Mouse (Mus musculus) inflammation-experienced regulatory T-cells, adult 6 months (primary cell): ENCODE results near the gene Bnip2. TPM values are rescaled to one million over a fixed set of nuclear protein-coding genes. Genes with fewer than 3 reads are reported as not detected.
"Not testable (repeated sequence)": the region's sequence is repeated elsewhere in the genome, so short reads cannot be mapped to it uniquely, and the experiment has no call there.

ENCODE experiments used
- ATAC-seq: one replicate; pipeline ENCODE4 v1.8.0; 2017
- polyA plus RNA-seq, 3 experiments: library from polyadenylated mRNA; unstranded; fragments of 100-300 nt; shearing (Covaris generic); gene quantifications; one replicate each; pipeline ENCODE4 v1.2.1; 2017

The Bnip2 gene
- polyA plus RNA-seq, 3 experiments from 2014 or later: 35.8 to 59.1 (median 36.0) TPM

GRCm38 (mm10) chr9:70011537-70012407 is 22.5 kb downstream of the Bnip2 start:
- no peak for ATAC-seq

- peak; percentile 86 for ATAC-seq
These were observed 23.2 kb downstream of the Bnip2 start, which contains the start of gene Gtf2a2 for GRCm38 (mm10) chr9:70012408-70012901. Gtf2a2 (plus strand) TSS chr9:70012550.

- no peak for ATAC-seq
These were observed 26.4 kb downstream of the Bnip2 start for GRCm38 (mm10) chr9:70015632-70016031.

GRCm38 (mm10) chr9:70018879-70019278 is 29.6 kb downstream of the Bnip2 start:
- peak; percentile 54 for ATAC-seq

GRCm38 (mm10) chr9:70021610-70022009 is 32.3 kb downstream of the Bnip2 start:
- no peak for ATAC-seq

- no peak for ATAC-seq
These were observed 32.8 kb downstream of the Bnip2 start for GRCm38 (mm10) chr9:70022083-70022482.

- not testable (repeated sequence) for ATAC-seq
These were observed 34.3 kb downstream of the Bnip2 start for GRCm38 (mm10) chr9:70023615-70024014.

GRCm38 (mm10) chr9:70024648-70025047 is 35.4 kb downstream of the Bnip2 start:
- no peak for ATAC-seq

- ATAC-seq: no peak
These were observed 36.2 kb downstream of the Bnip2 start for GRCm38 (mm10) chr9:70025365-70026012.

- ATAC-seq: no peak
These were observed 42.9 kb downstream of the Bnip2 start for GRCm38 (mm10) chr9:70032167-70032566.

- ATAC-seq: no peak
These were observed 43.8 kb downstream of the Bnip2 start for GRCm38 (mm10) chr9:70033056-70033455.

- no peak for ATAC-seq
These were observed 45.4 kb downstream of the Bnip2 start for GRCm38 (mm10) chr9:70034702-70035101.

GRCm38 (mm10) chr9:70036646-70037045 is 47.4 kb downstream of the Bnip2 start:
- ATAC-seq: no peak

GRCm38 (mm10) chr9:70037988-70038387 is 48.7 kb downstream of the Bnip2 start, which contains the start of gene Gcnt3:
Gcnt3 (minus strand) TSS chr9:70038088.
- no peak for ATAC-seq

- peak; percentile 32 for ATAC-seq
These were observed 50.5 kb downstream of the Bnip2 start for GRCm38 (mm10) chr9:70039597-70040385.

- no peak for ATAC-seq
These were observed 51.3 kb downstream of the Bnip2 start for GRCm38 (mm10) chr9:70040570-70040969.

GRCm38 (mm10) chr9:70042137-70042536 is 52.9 kb downstream of the Bnip2 start:
- no peak for ATAC-seq

- ATAC-seq: no peak
These were observed 53.7 kb downstream of the Bnip2 start for GRCm38 (mm10) chr9:70042935-70043334.

GRCm38 (mm10) chr9:70044865-70045264 is 55.6 kb downstream of the Bnip2 start:
- ATAC-seq: no peak

GRCm38 (mm10) chr9:70046255-70046654 is 57.0 kb downstream of the Bnip2 start:
- ATAC-seq: no peak

GRCm38 (mm10) chr9:70047839-70048238 is 58.6 kb downstream of the Bnip2 start:
- no peak for ATAC-seq

- ATAC-seq: no peak
These were observed 59.0 kb downstream of the Bnip2 start for GRCm38 (mm10) chr9:70048280-70048679.
